Mouse (Mus musculus) ZHBTc4 (cell line): ENCODE results near the gene Olfr1301.

Experiments used
- DNase-seq: peaks from one replicate; pipeline ENCODE4 v3.0.0-alpha.2; 2011; ENCODE audit warnings: low read depth, low spot score

Gene Olfr1301

DNA sequence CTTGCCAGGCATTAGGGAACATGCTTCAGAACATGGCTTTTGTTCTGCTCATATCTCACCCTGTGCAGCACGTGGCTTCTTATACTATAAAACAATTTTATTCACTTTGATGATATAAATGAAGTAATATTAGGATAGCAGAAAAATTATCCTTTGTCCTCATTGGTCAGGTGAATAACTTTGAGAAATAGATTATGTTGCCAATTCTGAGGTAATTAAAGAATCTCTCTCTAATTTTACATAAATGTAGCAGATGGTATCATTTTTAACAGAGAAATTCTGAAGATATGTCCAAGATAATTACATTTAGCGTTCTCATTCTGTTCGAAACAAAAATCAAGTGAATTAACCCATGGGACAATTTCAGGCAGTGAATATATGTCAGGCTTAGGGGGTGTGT is at the start of gene Olfr1301:
Olfr1301 (plus strand) TSS at position 301 of the 400 bp plus-strand sequence.
- no peak for DNase-seq

DNA sequence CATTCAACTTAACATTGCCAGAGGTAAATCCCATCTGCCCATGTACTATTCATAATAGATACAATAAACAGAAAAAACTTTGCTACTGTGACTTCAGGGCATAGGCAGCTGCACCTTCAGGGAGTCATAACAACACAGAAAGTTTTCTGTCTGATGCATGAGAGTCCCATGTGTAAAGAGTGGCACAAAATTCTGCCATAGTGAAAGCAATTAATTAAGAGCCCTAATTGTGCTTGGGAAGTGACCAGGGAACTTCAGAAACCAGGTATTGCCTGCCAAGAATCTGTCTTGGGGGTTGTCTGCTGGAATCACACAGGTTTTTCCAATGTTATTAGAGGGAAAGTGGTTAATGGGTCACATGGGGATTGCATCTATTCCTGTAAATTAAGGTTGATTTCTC is 24.1 kb upstream of the Olfr1301 start:
- no peak for DNase-seq

DNA sequence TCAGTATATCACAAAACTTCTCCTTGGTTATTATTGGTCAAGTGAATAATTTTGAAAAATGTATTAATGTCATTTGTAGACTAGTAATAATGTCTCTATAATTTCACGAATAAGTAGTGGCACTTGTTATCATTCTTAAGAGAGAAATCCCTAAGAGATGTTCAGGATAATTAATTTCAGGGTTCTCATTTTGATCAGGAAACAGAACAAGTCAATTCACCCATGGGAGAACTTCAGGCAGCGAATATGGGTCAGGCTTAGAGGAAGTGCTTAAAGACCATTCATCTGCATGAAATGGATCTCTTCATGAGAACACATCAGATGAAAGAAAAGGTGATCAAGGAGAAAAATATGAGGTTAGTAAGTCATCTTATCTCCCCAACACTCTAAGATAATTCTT is 26.3 kb downstream of the Olfr1301 start, which contains the start of gene Olfr1302:
Olfr1302 (plus strand) TSS at position 301 of the 400 bp plus-strand sequence.
- no peak for DNase-seq
